Mouse (Mus musculus): ENCODE results near the gene Il17f. TPM values are rescaled to one million over a fixed set of nuclear protein-coding genes. Genes with fewer than 3 reads are reported as not detected.

Il17f gene
- polyA plus RNA-seq (2012; rRNA removed): 0.07 and 0.12 TPM in 2 replicates

GRCm38 (mm10) chr1:20790517-20790916 is at the start of gene Il17f:
Gene Il17f, minus strand, starts transcription at chr1:20790617.

DNA sequence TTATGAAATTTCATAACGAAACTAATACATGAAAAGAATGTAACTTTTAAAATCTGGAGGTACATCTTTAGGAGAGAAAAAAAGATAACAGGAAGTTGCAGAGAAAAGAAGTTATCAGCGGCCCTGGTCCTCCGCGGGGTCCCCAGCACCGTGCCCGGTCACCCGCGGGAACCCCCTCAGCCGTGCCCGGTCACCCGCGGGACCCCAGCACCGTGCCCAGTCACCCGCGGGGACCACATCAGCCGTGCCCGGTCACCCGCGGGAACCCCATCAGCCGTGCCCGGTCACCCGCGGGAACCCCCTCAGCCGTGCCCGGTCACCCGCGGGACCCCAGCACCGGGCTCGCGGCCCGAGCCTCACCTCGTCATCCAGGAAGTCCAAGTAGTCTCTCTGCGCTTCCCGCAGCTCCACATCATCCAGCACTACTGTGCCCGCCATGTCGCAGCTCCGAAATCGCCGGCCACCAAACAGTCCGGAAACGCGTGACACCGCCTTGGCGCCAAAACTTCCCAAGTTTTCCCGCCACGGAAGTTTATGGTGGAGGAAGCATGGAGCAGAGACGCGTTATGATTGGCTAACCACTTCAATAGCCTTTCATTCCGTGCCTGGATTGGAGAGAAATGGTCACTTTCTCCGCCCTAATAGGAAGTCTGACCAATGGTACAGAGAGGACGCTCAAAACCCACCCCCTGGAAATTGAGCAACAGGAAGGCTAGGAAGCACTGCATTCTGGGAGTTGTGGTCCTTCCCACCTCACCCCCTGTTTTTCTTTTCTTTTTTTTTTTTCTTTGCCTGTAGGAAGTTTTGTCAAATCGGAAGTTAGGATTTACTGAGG is 29.6 kb upstream of the Il17f start, which contains the start of gene Mcm3:
Gene Mcm3 (minus strand): TSS at position 542 of the 835 bp plus-strand sequence.

DNA sequence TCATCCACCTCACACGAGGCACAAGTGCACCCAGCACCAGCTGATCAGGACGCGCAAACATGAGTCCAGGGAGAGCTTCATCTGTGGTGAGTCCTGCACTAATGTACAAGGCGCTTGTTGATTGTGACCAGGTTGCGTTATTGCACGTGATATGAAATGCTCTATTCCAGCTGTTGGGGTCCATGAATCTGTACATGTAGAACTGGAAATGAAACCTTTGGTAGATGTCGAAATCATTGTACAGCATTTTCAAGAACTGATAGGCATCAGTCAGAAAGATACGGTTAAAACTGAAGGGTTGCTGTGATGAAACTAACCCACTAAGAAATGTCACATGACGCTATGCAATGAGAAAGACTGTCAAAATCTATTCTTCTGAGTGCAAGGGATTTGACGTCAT is 59.5 kb downstream of the Il17f start, which contains the start of gene Il17a:
Gene Il17a (plus strand): TSS at position 3 of the 400 bp plus-strand sequence.

Other genes starting within 250 kb of the Il17f start
- gene Pkhd1, start 172.6 kb downstream of the Il17f start, polyA plus RNA-seq (2012; rRNA removed): 0.28 and 0.38 TPM in 2 replicates
- gene Il17a, start 59.7 kb downstream of the Il17f start, polyA plus RNA-seq (2012; rRNA removed): not detected in 2 replicates
- 44.7 and 47.3 TPM in 2 replicates for gene Mcm3, start 29.7 kb upstream of the Il17f start, polyA plus RNA-seq (2012; rRNA removed)
- gene Paqr8, start 100.0 kb upstream of the Il17f start, polyA plus RNA-seq (2012; rRNA removed): 0.16 TPM in 2 replicates
- gene Efhc1, start 161.0 kb upstream of the Il17f start, polyA plus RNA-seq (2012; rRNA removed): 0.43 and 0.52 TPM in 2 replicates

Data from liver, embryonic 18 days (tissue).